Mouse (Mus musculus) hindbrain, embryonic 14.5 days (tissue): ENCODE results near the gene Tgfb2. TPM values are rescaled to one million over a fixed set of nuclear protein-coding genes. Genes with fewer than 3 reads are reported as not detected.
A peak's percentile ranks its signal among the peaks of the same experiment; 100 is the strongest.

ENCODE experiments used
- ATAC-seq: fragments of 200-750 bp; cut with Nextera tagmentation; 2 replicates; pipeline ENCODE4 v1.8.0; 2017; ENCODE audit warnings: moderate number of reproducible peaks, mild to moderate bottlenecking, moderate TSS enrichment, moderate library complexity; ENCODE audit not compliant: low FRiP score
- DNase-seq: peaks from one replicate; pipeline ENCODE4 v3.0.0-alpha.2; 2015; ENCODE audit warnings: low spot score
- H3K27ac ChIP-seq: fragments of 300-500 bp; sonication (generic); 2 replicates; pipeline ENCODE4 v1.5.1; 2014; ENCODE audit warnings: mild to moderate bottlenecking, moderate library complexity
- H3K27me3 ChIP-seq: fragments of 300-500 bp; sonication (generic); 2 replicates; pipeline ENCODE4 v1.6.1; 2014; ENCODE audit warnings: mild to moderate bottlenecking, low read length, mixed read lengths; ENCODE audit not compliant: control insufficient read depth, insufficient read depth
- H3K36me3 ChIP-seq: fragments of 300-500 bp; sonication (generic); replicated peaks from 2 replicates; pipeline ENCODE4 v1.6.1; 2014; ENCODE audit not compliant: control insufficient read depth, insufficient read depth
- H3K4me1 ChIP-seq: fragments of 300-500 bp; sonication (generic); replicated peaks from 2 replicates; pipeline ENCODE4 v1.6.1; 2014; ENCODE audit warnings: antibody characterized with exemption, low read length, mixed read lengths; ENCODE audit not compliant: control insufficient read depth, insufficient read depth
- H3K4me2 ChIP-seq: fragments of 300-500 bp; sonication (generic); replicated peaks from 2 replicates; pipeline ENCODE4 v1.6.1; 2014; ENCODE audit warnings: mild to moderate bottlenecking, moderate library complexity
- H3K4me3 ChIP-seq: fragments of 300-500 bp; sonication (generic); replicated peaks from 2 replicates; pipeline ENCODE4 v1.5.1; 2014; ENCODE audit warnings: mild to moderate bottlenecking, low read length
- H3K9ac ChIP-seq: fragments of 300-500 bp; sonication (generic); 2 replicates; pipeline ENCODE4 v1.6.1; 2014
- H3K9me3 ChIP-seq: fragments of 300-500 bp; sonication (generic); 2 replicates; pipeline ENCODE4 v1.6.1; 2016; ENCODE audit warnings: low read length; ENCODE audit not compliant: control insufficient read depth
- WGBS: fragments of 180-500 bp; shearing (Covaris S2); extraction: QIAGEN DNeasy Blood & Tissue Kit; methylation state at CpG from one replicate; pipeline ENCODE4 v1.1.7; 2014; 5-methylcytosine and 5-hydroxymethylcytosine counted together
- polyA plus RNA-seq: library from polyadenylated mRNA; unstranded; fragments of >200 nt; fragmentation: Nextera tagmentation; extraction: Ambion mirVana; gene quantifications from 2 replicates; pipeline ENCODE4 v1.2.1, GENCODE M21; 2014

Tgfb2 gene
- 23.2 and 31.8 TPM in 2 replicates for polyA plus RNA-seq

GRCm38 (mm10) chr1:186705915-186706248 lies at the start of gene Tgfb2:
Tgfb2 (minus strand) TSS chr1:186705989.
- no peaks in the 10 kb centered on the region for H3K9me3 ChIP-seq
- H3K4me1 ChIP-seq: peaks cover 15% of the 10 kb centered on the region
- ATAC-seq (peak; percentile 47), DNase-seq (peak; percentile 53)
- H3K4me3 ChIP-seq: peak within 1 kb of the TSS; percentile 68
- peak within 1 kb of the TSS; percentile 81 for H3K9ac ChIP-seq
- WGBS: 2% methylated on average over 12 of the region's 12 CpGs
- H3K36me3 ChIP-seq: no peaks in the 10 kb centered on the region
- peak within 1 kb of the TSS; percentile 92 for H3K4me2 ChIP-seq
- peaks cover 14% of the 10 kb centered on the region for H3K27me3 ChIP-seq
- peak within 1 kb of the TSS; percentile 66 for H3K27ac ChIP-seq

GRCm38 (mm10) chr1:186749675-186750283 lies 44.0 kb upstream of the Tgfb2 start:
- peak; percentile 52 for ATAC-seq
- peak overlapping the region; percentile 69 for H3K27ac ChIP-seq
- WGBS: 41% methylated on average over 10 of the region's 10 CpGs
- peak; percentile 28 for DNase-seq
- no peaks in the 10 kb centered on the region for H3K9me3 ChIP-seq
- H3K4me3 ChIP-seq: peak overlapping the region; percentile 60
- peak overlapping the region; percentile 77 for H3K4me2 ChIP-seq
- peak overlapping the region; percentile 69 for H3K9ac ChIP-seq
- peaks cover 16% of the 10 kb centered on the region for H3K4me1 ChIP-seq
- H3K27me3 ChIP-seq: no peaks in the 10 kb centered on the region
- H3K36me3 ChIP-seq: no peaks in the 10 kb centered on the region

- WGBS: under 1% methylated on average over 46 of the region's 46 CpGs
- DNase-seq: peak; percentile 95
- peaks cover 16% of the 10 kb centered on the region for H3K4me1 ChIP-seq
- peak within 1 kb of the TSS; percentile 69 for H3K9ac ChIP-seq
- peak; percentile 91 for ATAC-seq
- no peaks in the 10 kb centered on the region for H3K27me3 ChIP-seq
- peak within 1 kb of the TSS; percentile 77 for H3K4me2 ChIP-seq
- H3K4me3 ChIP-seq: peak within 1 kb of the TSS; percentile 60
- no peaks in the 10 kb centered on the region for H3K9me3 ChIP-seq
- peak within 1 kb of the TSS; percentile 69 for H3K27ac ChIP-seq
- no peaks in the 10 kb centered on the region for H3K36me3 ChIP-seq
Observed at GRCm38 (mm10) chr1:186748724-186749653, 43.2 kb upstream of the Tgfb2 start, which contains the start of gene Rrp15. Rrp15 (minus strand) TSS chr1:186749358.

- ATAC-seq (no peak), DNase-seq (no peak)
- no peak overlapping the region for H3K27ac ChIP-seq
- peaks cover 34% of the 10 kb centered on the region for H3K36me3 ChIP-seq
- no peak overlapping the region for H3K9ac ChIP-seq
- no peaks in the 10 kb centered on the region for H3K9me3 ChIP-seq
- no peak overlapping the region for H3K4me2 ChIP-seq
- WGBS: 84% methylated on average over 7 of the region's 7 CpGs
- H3K4me1 ChIP-seq: no peaks in the 10 kb centered on the region
- H3K4me3 ChIP-seq: no peak overlapping the region
- H3K27me3 ChIP-seq: no peaks in the 10 kb centered on the region
Observed at GRCm38 (mm10) chr1:186739828-186740227, 34.0 kb upstream of the Tgfb2 start.

DNA sequence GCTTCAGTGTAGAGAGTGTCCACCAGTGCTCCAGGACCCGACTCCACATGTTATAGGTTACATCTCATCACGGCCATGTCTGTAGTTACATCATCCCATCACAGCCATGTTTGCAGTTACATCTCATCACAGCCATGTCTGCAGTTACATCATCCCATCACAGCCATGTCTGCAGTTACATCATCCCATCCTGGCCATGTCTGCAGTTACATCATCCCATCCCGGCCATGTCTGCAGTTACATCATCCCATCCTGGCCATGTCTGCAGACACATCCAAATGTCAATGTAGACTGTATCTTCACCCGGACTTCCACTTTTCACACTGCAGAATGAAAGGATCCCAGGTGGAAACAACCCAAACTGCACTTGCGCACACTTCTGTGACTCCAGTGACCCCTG lies 29.7 kb upstream of the Tgfb2 start:
- Histone ChIP-seq H3K4me2 (no peak overlapping the region), H3K4me1 (no peaks in the 10 kb centered on the region), H3K27me3 (no peaks in the 10 kb centered on the region), H3K36me3 (peaks cover 34% of the 10 kb centered on the region), H3K9ac (no peak overlapping the region), H3K4me3 (no peak overlapping the region), H3K27ac (no peak overlapping the region), H3K9me3 (no peaks in the 10 kb centered on the region)
- WGBS: 97% methylated on average over 5 of the region's 5 CpGs
- DNase-seq: no peak
- no peak for ATAC-seq

- H3K4me3 ChIP-seq: no peak overlapping the region
- no peaks in the 10 kb centered on the region for H3K4me1 ChIP-seq
- ATAC-seq (no peak), DNase-seq (no peak)
- H3K27ac ChIP-seq: no peak overlapping the region
- no peaks in the 10 kb centered on the region for H3K9me3 ChIP-seq
- H3K36me3 ChIP-seq: peaks cover 30% of the 10 kb centered on the region
- H3K4me2 ChIP-seq: no peak overlapping the region
- WGBS: 96% methylated on average over 8 of the region's 8 CpGs
- H3K9ac ChIP-seq: no peak overlapping the region
- H3K27me3 ChIP-seq: no peaks in the 10 kb centered on the region
Observed at GRCm38 (mm10) chr1:186733052-186733451, 27.3 kb upstream of the Tgfb2 start.

- no peak for ATAC-seq
- H3K4me3 ChIP-seq: no peak overlapping the region
- H3K9me3 ChIP-seq: no peaks in the 10 kb centered on the region
- H3K4me1 ChIP-seq: no peaks in the 10 kb centered on the region
- H3K27ac ChIP-seq: no peak overlapping the region
- H3K27me3 ChIP-seq: no peaks in the 10 kb centered on the region
- DNase-seq: no peak
- no peak overlapping the region for H3K9ac ChIP-seq
- WGBS: 81% methylated on average over 4 of the region's 4 CpGs
- H3K36me3 ChIP-seq: no peaks in the 10 kb centered on the region
- no peak overlapping the region for H3K4me2 ChIP-seq
Observed at GRCm38 (mm10) chr1:186728778-186729177, 23.0 kb upstream of the Tgfb2 start.

- no peak for DNase-seq
- H3K9ac ChIP-seq: no peak overlapping the region
- no peak overlapping the region for H3K4me2 ChIP-seq
- no peaks in the 10 kb centered on the region for H3K4me1 ChIP-seq
- no peak for ATAC-seq
- H3K9me3 ChIP-seq: no peaks in the 10 kb centered on the region
- H3K27me3 ChIP-seq: no peaks in the 10 kb centered on the region
- 86% methylated on average over 7 of the region's 7 CpGs for WGBS
- H3K36me3 ChIP-seq: no peaks in the 10 kb centered on the region
- no peak overlapping the region for H3K27ac ChIP-seq
- no peak overlapping the region for H3K4me3 ChIP-seq
Observed at GRCm38 (mm10) chr1:186726117-186726516, 20.3 kb upstream of the Tgfb2 start.

GRCm38 (mm10) chr1:186722299-186722698 lies 16.5 kb upstream of the Tgfb2 start:
- Histone ChIP-seq H3K9me3 (no peaks in the 10 kb centered on the region), H3K27me3 (no peaks in the 10 kb centered on the region), H3K27ac (no peak overlapping the region), H3K4me1 (no peaks in the 10 kb centered on the region), H3K9ac (no peak overlapping the region), H3K36me3 (peaks cover 20% of the 10 kb centered on the region; the same call in 1 of the 2 replicates), H3K4me2 (no peak overlapping the region), H3K4me3 (no peak overlapping the region)
- WGBS: 85% methylated on average over 9 of the region's 9 CpGs
- ATAC-seq (no peak), DNase-seq (no peak)
